Mouse (Mus musculus) megakaryocyte progenitor cell, adult 5-6 weeks (primary cell): Measurements from ENCODE around the gene Nek6. TPM values are rescaled to one million over a fixed set of nuclear protein-coding genes. Genes with fewer than 3 reads are reported as not detected.

Experiments
- ATAC-seq: replicated peaks from 2 replicates; pipeline ENCODE4 v1.8.0; 2016; ENCODE audit warnings: mild to moderate bottlenecking, moderate TSS enrichment, inconsistent platforms; ENCODE audit not compliant: poor library complexity
- total RNA-seq, 2 experiments: library from RNA; stranded (forward) in 1 of 2; stranded (reverse) in 1 of 2; fragments of 157-497, 149-512 nt in 1 of 2; fragments of 200-1000 nt in 1 of 2; gene quantifications; 2 replicates each; pipeline versions ENCODE4 v1.2.3 to v1.2.4; 2015 to 2017

The Nek6 gene
- total RNA-seq, 2 experiments from 2014 or later, result 4.4 to 18.2 TPM

DNA sequence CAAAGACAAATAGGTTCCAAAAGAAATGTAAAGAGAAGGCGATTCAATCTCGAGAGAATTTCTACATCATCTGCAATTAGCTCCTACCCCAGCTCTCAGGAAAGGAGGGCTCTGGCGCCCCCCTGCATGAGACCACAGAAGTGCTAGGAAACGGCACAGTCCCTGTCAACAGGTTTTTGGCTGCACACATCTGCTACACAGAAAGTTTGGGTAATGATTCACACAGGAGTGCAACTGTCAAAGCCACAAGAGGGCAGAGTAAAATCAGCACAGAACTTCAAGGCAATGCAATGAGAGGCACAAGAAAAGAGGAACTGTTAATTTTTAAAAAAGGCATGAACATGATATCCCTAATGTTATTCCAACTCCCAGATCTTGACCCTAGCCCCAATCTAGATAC is 104.6 kb downstream of the Nek6 start:
- ATAC-seq, result peak; percentile 87

GRCm38 (mm10) chr2:38616956-38617872 is 105.8 kb downstream of the Nek6 start:
- peak; percentile 40 for ATAC-seq

- no peak for ATAC-seq
Observed at GRCm38 (mm10) chr2:38619777-38620176, 108.3 kb downstream of the Nek6 start.

GRCm38 (mm10) chr2:38621076-38621475 is 109.6 kb downstream of the Nek6 start:
- no peak for ATAC-seq

DNA sequence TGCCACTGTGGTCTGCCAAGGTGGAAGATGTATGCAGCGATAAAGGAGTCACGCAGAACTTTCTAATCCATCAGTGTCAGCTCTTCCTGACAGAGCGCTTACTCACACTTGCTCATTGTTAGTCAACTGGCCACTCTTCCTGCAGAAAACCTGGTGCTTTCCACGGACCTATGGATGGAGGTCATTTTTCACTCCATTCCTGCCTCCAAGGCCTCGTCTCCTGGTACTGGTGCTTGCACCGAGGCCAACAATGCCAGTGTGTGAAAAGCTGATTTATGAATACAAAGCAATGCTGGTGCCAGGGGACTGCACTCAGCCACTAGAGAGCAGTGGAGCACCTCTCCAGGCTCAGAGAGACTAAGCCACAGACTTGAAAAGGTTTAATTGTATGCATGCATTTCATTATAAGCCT is 110.2 kb downstream of the Nek6 start:
- ATAC-seq, result 0 out of 2 replicates have a peak, but pooled peaks have one; percentile 20

DNA sequence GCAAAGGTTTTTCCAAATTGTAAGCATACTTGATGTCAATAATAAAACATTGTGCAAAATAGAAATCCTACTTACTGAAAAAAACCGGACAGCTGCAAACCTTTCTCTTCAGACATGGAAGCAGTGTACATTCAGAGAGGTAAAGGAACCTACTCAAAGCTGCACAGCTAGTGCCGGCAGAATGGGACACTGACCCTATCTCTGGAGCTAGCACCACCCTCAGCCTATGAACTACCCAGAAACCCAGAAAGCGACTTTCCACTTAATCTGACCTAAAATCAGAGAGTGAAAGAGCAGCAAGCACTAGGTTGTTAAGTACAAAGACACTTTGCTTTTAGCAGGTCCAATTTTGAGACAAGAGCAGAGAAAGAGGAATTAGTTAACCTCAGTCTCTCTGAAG is 112.0 kb downstream of the Nek6 start:
- ATAC-seq, result no peak

DNA sequence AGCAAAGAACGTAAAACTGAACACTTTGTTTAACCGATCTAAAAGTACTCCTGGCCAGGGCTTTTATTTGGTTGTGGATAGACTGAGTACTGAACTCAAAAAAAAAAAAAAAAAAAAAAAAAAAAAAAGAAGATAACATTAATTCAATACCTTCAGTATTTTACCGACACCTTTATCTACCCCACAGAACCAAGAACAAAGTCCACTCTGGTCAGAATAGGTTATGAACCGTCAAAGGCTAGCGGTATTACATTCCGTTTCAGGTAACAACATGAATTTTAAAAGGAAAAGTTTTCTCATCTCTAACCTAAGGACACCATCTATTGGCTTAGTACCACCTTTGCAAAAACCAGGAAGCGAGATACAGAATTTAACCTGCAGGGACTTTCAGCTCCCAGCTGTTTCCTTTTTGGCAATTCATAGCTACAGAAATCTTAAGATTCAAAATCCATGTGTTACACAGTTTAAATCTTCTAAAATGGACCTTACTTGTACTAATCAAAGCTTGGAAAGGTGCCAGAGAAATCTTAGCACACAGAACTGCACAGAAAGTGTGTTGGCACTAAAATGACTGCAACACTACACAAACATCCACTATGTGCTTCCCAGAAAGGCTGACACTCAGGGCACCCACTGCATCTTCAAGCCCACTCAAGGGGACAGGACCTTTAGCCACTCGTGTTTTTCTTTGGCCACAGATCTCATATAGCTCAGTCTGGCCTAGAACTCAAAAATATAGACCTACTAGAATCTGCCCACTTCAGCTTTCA is 112.6 kb downstream of the Nek6 start:
- no peak for ATAC-seq

GRCm38 (mm10) chr2:38628801-38629200 is 117.4 kb downstream of the Nek6 start:
- no peak for ATAC-seq

DNA sequence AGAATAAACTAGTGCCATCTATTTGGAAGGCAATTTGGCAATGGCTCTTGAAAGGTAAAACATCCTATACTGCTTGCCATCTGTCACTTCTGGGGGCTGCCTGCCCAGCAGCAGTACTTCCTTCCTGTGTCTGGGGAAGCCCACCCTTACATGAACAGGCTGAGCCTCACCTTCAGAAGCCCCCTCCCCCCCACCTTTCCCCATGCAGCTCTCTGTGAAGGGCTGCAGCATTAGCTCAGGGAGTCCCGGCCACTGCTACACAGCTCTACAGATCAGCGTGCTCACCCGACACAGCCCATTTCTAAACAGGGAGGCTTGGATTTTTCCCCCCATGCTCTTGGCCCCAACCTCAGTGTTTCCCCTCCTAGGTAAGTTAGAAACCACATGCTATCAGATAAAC is 118.0 kb downstream of the Nek6 start:
- no peak for ATAC-seq

DNA sequence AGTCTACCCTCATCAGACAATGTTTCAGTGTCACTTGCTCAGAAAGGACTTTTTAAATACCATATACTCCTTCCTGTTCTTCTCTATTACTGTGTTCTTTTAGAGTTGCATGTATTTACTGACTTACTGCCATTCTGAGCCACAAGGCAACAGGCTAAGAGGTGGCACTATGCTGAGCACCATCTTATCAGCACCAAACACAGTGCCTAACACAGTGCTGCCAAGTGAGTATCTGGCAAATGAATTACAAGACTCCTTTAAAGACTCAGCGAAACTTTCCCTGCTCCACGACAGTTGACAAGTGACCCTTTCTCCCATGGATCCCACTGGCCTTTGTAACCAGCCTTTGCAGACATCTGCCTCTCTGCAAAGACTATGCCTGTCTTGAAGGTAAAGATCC is 119.1 kb downstream of the Nek6 start:
- peak; percentile 74 for ATAC-seq

GRCm38 (mm10) chr2:38637716-38638267 is 126.3 kb downstream of the Nek6 start:
- 0 out of 2 replicates have a peak, but pooled peaks have one; percentile 34 for ATAC-seq

DNA sequence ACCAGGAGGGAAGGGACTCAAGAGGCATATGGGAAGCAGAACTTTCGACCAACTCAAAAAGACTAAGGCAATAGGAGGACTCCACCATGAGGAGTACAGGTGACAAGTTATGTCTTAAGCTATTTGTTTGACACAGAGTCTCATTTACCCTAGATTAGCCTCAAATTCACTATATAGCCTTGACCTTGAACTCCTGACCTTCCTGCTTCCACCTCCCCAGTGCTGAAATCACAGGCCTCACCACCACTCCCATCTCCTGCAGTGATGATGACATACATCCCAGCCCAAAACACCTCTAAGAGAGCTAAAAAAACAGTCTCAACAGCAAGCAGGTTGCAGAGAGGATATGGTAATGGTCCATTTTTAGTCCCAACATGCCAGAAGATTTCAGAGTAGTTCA is 130.3 kb downstream of the Nek6 start:
- ATAC-seq, result no peak

GRCm38 (mm10) chr2:38643625-38644427 is 132.4 kb downstream of the Nek6 start, which contains the start of gene Psmb7:
Gene Psmb7 (minus strand): TSS chr2:38644087.
- ATAC-seq, result peak; percentile 96

Other genes starting within 250 kb of the Nek6 start
- gene Dennd1a, start 224.3 kb upstream of the Nek6 start, total RNA-seq (2015), result 27.6 and 30.3 TPM in 2 replicates
- gene Dennd1a, start 224.3 kb upstream of the Nek6 start, total RNA-seq (2017), result 22.3 and 35.1 TPM in 2 replicates
- not detected in 2 replicates for gene Lhx2, start 172.4 kb upstream of the Nek6 start, total RNA-seq (2015)
- not detected in 2 replicates for gene Lhx2, start 172.4 kb upstream of the Nek6 start, total RNA-seq (2017)
- 251 and 258 TPM in 2 replicates for gene Psmb7, start 132.4 kb downstream of the Nek6 start, total RNA-seq (2015)
- gene Psmb7, start 132.4 kb downstream of the Nek6 start, total RNA-seq (2017), result 275 and 310 TPM in 2 replicates
- not detected in 2 replicates for gene Nr5a1, start 202.9 kb downstream of the Nek6 start, total RNA-seq (2015)
- not detected in 2 replicates for gene Nr5a1, start 202.9 kb downstream of the Nek6 start, total RNA-seq (2017)